Mouse (Mus musculus) heart, embryonic 13.5 days (tissue): ENCODE measurements around the gene Rab2b. TPM values are rescaled to one million over a fixed set of nuclear protein-coding genes. Genes with fewer than 3 reads are reported as not detected.
"Not testable (repeated sequence)": the region's sequence is repeated elsewhere in the genome, so short reads cannot be mapped to it uniquely, and the experiment has no call there.

Source experiments
- ATAC-seq: fragments of 200-750 bp; cut with Nextera tagmentation; 2 replicates; pipeline ENCODE4 v1.8.0; 2017; ENCODE audit warnings: moderate TSS enrichment; ENCODE audit not compliant: insufficient number of reproducible peaks, low FRiP score, low TSS enrichment; ENCODE audit errors: extremely low read depth
- H3K27ac ChIP-seq: fragments of 300-500 bp; sonication (generic); replicated peaks from 2 replicates; pipeline ENCODE4 v1.5.1; 2015; ENCODE audit warnings: moderate library complexity, mild to moderate bottlenecking, inconsistent platforms
- H3K27me3 ChIP-seq: fragments of 300-500 bp; sonication (generic); replicated peaks from 2 replicates; pipeline ENCODE4 v1.6.1; 2015; ENCODE audit warnings: mild to moderate bottlenecking, inconsistent platforms
- H3K36me3 ChIP-seq: fragments of 300-500 bp; sonication (generic); 2 replicates; pipeline ENCODE4 v1.6.1; 2015; ENCODE audit warnings: mild to moderate bottlenecking, inconsistent platforms
- H3K4me1 ChIP-seq: fragments of 300-500 bp; sonication (generic); 2 replicates; pipeline ENCODE4 v1.6.1; 2015; ENCODE audit warnings: inconsistent platforms
- H3K4me2 ChIP-seq: fragments of 300-500 bp; sonication (generic); 2 replicates; pipeline ENCODE4 v1.6.1; 2015; ENCODE audit warnings: inconsistent platforms, mild to moderate bottlenecking, moderate library complexity
- H3K4me3 ChIP-seq: fragments of 300-500 bp; sonication (generic); 2 replicates; pipeline ENCODE4 v1.5.1; 2015; ENCODE audit warnings: moderate library complexity, mild to moderate bottlenecking, inconsistent platforms
- H3K9ac ChIP-seq: fragments of 300-500 bp; sonication (generic); 2 replicates; pipeline ENCODE4 v1.6.1; 2015; ENCODE audit warnings: inconsistent platforms, mild to moderate bottlenecking, moderate library complexity
- H3K9me3 ChIP-seq: fragments of 300-500 bp; sonication (generic); 2 replicates; pipeline ENCODE4 v1.6.1; 2016; ENCODE audit warnings: inconsistent platforms
- WGBS: fragments of 180-500 bp; shearing (Covaris S2); methylation state at CpG from one replicate; pipeline ENCODE4 v1.1.7; 2015; ENCODE audit warnings: mixed read lengths; 5-methylcytosine and 5-hydroxymethylcytosine counted together
- polyA plus RNA-seq: library from polyadenylated mRNA; unstranded; fragments of >200 nt; fragmentation: Nextera tagmentation; extraction: Ambion mirVana; gene quantifications from 2 replicates; pipeline ENCODE4 v1.2.1, GENCODE M21; 2015

Rab2b gene
- polyA plus RNA-seq, 1 experiment from 2014 or later, result 16.7 TPM

DNA sequence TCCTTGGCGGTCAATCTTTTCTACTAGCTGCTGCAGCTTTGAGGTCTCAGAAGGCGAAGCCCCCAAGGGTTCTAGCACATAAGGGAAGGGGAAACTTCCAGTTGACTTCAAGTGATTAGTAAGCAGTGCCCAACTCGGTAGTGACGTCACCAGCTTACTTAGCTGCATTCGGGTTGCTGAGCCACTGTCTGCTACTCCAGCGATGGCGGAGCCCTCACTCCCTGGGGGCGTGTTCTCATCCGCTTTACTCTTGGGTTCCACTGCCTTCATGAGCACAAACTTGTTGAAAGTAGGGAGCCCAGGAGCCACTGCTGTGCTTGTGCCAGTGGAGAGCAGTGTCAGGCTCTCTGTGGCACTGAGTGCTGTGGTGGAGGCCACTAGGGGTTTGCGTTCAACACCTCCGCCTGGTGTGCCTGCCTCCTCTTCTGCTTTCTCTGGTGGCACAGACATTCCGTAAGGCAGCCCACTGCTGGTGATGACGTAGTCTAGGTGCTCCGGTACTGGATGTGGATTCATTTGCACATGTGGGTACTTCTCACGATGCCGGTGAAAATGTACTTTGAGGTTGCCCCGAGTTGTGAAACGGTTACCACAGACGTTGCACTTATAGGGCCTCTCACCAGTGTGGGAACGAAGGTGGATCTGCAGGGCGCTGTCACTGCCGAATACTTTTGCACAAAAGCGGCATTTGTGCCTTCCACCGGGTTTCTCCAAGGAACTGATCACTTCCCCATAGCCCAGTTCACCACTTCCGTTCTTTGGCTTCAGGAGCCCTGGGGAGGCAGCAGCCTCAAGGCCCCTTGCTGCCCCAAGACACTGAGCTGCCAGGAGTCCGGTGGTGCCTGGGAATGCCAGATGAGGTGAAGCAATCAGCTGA lies 34.8 kb upstream of the Rab2b start:
- WGBS, result 80% methylated on average over 26 of the region's 26 CpGs
- no peak overlapping the region for H3K9ac ChIP-seq
- H3K27ac ChIP-seq, result no peak overlapping the region
- H3K4me2 ChIP-seq, result peak overlapping the region; percentile 86
- H3K36me3 ChIP-seq, result peaks cover 57% of the 10 kb centered on the region
- H3K27me3 ChIP-seq, result no peaks in the 10 kb centered on the region
- H3K4me1 ChIP-seq, result peaks cover 39% of the 10 kb centered on the region
- ATAC-seq, result no peak
- H3K9me3 ChIP-seq, result no peaks in the 10 kb centered on the region
- H3K4me3 ChIP-seq, result no peak overlapping the region

DNA sequence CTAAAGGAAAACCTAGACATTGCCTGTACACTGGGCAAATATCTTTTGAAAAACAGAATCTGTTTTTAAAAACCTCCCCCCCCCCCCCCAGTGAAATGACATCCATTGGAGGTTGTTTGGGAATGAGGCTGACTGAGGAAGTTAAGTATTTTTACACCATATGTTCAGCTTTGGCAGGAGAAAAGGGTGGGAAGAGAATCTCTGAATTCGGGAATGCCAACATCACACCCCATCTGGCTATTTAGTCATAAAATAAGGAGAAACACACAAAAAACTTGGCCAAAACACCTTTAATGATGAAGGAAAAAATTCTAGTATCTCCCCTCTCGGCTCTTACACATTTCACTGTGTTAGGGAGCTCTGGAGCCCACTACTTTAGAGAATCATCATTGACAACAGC lies 31.6 kb upstream of the Rab2b start:
- H3K4me2 ChIP-seq, result no peak overlapping the region
- no peaks in the 10 kb centered on the region for H3K9me3 ChIP-seq
- H3K4me1 ChIP-seq, result peaks cover 31% of the 10 kb centered on the region
- no peak overlapping the region for H3K27ac ChIP-seq
- no peak overlapping the region for H3K4me3 ChIP-seq
- ATAC-seq, result no peak
- no peak overlapping the region for H3K9ac ChIP-seq
- H3K27me3 ChIP-seq, result no peaks in the 10 kb centered on the region
- peaks cover 65% of the 10 kb centered on the region for H3K36me3 ChIP-seq
- WGBS, result 83% methylated on average over 2 of the region's 2 CpGs

DNA sequence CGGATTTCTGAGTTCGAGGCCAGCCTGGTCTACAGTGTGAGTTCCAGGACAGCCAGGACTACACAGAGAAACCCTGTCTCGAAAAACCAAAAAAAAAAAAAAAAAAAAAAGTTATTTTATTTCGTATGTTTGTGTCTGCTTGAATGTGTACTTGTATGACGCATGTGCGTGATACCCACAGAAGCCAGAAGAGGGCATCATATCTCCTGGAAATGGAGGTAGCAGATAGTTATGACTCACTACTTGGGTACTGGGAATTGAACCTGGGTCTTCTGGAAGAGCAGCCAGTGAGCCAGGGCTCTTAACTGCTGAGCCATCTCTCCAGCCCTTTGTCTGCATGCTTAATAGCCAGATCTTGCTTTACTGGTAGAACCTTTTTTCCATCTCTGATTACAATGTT lies 31.0 kb upstream of the Rab2b start:
- not testable (repeated sequence) for H3K27ac ChIP-seq, H3K9ac ChIP-seq, ATAC-seq, H3K4me2 ChIP-seq, H3K4me3 ChIP-seq, H3K27me3 ChIP-seq, H3K9me3 ChIP-seq
- WGBS, result 83% methylated on average over 6 of the region's 6 CpGs
- Histone ChIP-seq H3K4me1 (peaks cover 30% of the 10 kb centered on the region), H3K36me3 (peaks cover 65% of the 10 kb centered on the region)

DNA sequence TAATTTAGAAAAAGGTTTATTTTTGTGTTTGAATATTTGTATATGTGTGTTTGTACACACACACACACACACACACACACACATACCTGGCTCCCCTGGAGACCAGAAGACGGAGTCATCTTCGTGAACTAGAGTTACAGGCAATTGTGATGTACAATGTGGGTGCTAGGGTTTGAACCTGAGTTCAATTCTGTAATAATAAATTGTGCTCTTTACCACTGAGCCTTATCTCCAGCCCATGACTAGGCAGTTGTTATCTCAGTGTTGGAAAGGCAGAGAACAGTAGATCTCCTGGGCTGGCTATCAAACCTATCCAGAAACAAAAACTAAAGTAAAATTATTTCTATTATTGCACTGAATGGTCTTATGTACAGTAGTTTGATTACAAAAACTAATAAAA lies 26.8 kb upstream of the Rab2b start:
- Histone ChIP-seq H3K4me2 (no peak overlapping the region), H3K4me3 (no peak overlapping the region), H3K9me3 (no peaks in the 10 kb centered on the region), H3K9ac (no peak overlapping the region), H3K4me1 (peaks cover 9% of the 10 kb centered on the region), H3K36me3 (peaks cover 27% of the 10 kb centered on the region), H3K27ac (no peak overlapping the region), H3K27me3 (no peaks in the 10 kb centered on the region)
- ATAC-seq, result no peak
- 95% methylated on average over 2 of the region's 2 CpGs for WGBS

DNA sequence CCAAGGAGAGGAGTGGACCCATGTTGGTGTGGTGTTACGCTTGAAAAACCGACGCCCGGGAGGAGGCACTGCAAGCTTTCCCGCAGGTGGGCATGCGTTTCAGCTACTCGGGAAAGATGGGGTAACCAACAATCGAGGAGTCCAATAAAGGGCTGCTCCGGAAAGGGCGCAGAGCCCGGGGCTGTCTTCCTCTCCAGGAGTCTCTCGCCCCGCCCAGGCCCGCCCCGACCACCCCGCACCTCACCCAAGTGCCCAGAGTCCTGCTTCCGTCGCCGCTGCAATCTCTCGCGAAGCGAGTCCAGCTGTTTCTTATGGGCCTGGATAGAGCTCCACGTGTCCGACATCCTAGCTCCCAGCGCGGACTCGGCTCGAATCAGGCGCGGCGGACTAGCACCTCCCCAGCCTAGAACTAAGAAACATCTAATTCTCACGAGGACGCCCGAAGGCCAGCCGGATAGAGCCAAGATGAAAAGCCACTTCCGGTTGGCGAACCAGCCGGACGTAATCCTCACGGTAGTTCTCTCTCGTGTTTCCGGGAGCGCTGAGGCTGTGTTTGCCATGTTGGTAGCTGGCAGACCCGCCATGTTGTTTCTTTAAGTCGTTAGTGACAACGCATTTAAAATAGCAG lies 25.4 kb upstream of the Rab2b start, which contains the start of gene Mettl3:
Gene Mettl3 (minus strand): TSS at position 485 of the 628 bp plus-strand sequence.
- Histone ChIP-seq H3K4me1 (peaks cover 9% of the 10 kb centered on the region), H3K9me3 (no peaks in the 10 kb centered on the region), H3K4me2 (peak within 1 kb of the TSS; percentile 69), H3K27me3 (no peaks in the 10 kb centered on the region), H3K4me3 (peak within 1 kb of the TSS; percentile 71), H3K9ac (peak within 1 kb of the TSS; percentile 87), H3K36me3 (peaks cover 21% of the 10 kb centered on the region), H3K27ac (peak within 1 kb of the TSS; percentile 93)
- WGBS, result under 1% methylated on average over 46 of the region's 46 CpGs
- ATAC-seq, result peak; percentile 85

DNA sequence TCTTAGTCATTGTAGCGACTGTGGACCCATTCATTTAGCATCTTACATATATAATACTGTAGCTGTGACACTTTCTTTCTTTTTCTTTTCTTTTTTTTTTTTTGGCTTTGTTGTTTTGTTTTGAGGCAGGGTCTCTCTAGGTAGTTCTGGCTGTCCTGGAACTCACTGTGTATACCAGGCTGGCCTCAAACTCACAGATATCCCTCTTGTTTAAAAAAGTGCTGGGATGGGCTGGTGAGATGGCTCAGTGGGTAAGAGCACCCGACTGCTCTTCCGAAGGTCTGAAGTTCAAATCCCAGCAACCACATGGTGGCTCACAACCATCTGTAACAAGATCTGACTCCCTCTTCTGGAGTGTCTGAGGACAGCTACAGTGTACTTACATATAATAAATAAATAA lies 24.2 kb upstream of the Rab2b start:
- H3K27me3 ChIP-seq, H3K9ac ChIP-seq, ATAC-seq, H3K27ac ChIP-seq, H3K4me3 ChIP-seq, H3K9me3 ChIP-seq, H3K4me1 ChIP-seq: not testable (repeated sequence)
- Histone ChIP-seq H3K4me2 (peak overlapping the region; percentile 69; the same call in 1 of the 2 replicates), H3K36me3 (peaks cover 20% of the 10 kb centered on the region)
- WGBS, result 93% methylated on average over 3 of the region's 3 CpGs

DNA sequence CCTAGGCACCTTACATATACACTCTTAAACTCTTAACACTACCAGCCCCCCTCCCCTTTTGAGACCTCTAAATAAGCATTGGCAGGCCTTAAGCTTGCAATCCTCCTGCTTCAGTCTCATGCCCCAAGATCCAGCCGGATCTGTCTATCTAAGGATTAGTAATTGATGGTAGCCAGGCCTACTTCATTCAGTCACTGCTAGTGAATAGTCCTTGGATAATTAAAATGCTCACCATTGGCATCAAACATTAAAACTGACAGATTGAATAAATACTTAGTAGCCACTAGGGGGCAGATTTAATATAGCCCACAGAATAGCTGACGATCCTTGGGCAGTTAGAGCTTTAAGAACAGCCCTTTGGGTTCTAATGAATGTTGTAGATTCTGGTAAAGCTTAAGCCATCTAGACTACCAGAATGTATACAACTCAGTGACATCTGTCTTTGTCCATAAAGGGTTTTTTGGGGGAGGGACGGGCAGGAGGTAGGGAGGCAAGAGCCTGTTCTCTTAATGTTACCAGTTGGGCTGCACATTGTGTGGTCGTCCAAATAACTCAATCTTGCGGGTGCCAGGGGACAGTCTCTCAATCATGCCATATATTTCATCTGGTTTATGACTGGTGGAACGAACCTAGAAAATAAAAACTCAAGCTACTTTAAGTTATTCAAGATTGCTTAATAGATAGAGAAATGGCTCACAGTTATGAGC lies 16.4 kb upstream of the Rab2b start:
- Histone ChIP-seq H3K9me3 (no peaks in the 10 kb centered on the region), H3K4me3 (no peak overlapping the region), H3K36me3 (peaks cover 93% of the 10 kb centered on the region), H3K4me2 (no peak overlapping the region), H3K9ac (no peak overlapping the region), H3K27ac (no peak overlapping the region), H3K4me1 (no peaks in the 10 kb centered on the region), H3K27me3 (no peaks in the 10 kb centered on the region)
- no peak for ATAC-seq
- 76% methylated on average over 6 of the region's 6 CpGs for WGBS

DNA sequence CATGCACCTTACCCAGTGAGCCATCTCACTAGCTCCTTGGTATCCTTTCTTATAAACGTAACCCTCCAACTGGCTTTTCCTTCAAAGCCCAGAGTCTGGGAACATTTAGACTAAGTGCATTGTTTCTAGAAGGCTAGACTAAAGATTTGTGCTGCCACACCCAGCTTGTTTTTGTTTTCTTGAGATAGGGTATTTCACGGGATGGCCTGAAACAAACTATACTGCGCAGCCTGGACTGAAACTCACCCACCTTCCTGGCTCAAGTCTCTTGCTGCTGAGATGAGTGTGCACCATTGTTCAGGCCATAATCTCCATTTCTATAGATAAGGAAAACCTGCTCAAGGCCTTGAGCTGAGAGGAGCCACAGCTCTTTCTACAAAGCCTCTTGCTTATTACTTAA lies 4.8 kb upstream of the Rab2b start:
- H3K27ac ChIP-seq, result no peak overlapping the region
- H3K36me3 ChIP-seq, result peaks cover 41% of the 10 kb centered on the region
- H3K9ac ChIP-seq, result no peak overlapping the region
- no peak for ATAC-seq
- no peaks in the 10 kb centered on the region for H3K27me3 ChIP-seq
- peaks cover 22% of the 10 kb centered on the region for H3K4me1 ChIP-seq
- no peak overlapping the region for H3K4me3 ChIP-seq
- 77% methylated on average over 3 of the region's 3 CpGs for WGBS
- H3K9me3 ChIP-seq, result no peaks in the 10 kb centered on the region
- H3K4me2 ChIP-seq, result no peak overlapping the region

DNA sequence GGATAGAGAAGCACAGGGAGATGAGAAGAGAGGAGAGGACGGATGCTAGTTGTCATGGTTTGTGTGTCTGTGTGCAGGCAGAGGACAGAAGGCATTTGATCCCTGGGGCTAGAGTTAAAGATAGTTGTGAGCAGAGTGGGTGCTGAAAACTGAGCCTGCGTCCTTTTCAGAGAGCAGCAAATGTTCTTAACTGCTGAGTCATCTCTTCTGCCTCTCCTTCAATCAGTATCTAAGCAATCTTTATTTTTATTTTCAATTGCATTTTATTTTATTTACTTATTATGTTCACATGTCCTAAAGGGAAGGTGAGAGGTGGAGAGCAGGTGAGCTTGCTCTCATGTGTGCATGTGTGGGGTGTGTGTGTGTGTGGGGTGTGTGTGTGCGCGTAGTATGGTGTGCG lies 4.3 kb upstream of the Rab2b start:
- H3K9me3 ChIP-seq, result no peaks in the 10 kb centered on the region
- no peaks in the 10 kb centered on the region for H3K27me3 ChIP-seq
- H3K4me2 ChIP-seq, result no peak overlapping the region
- WGBS, result 91% methylated on average over 5 of the region's 5 CpGs
- no peak overlapping the region for H3K4me3 ChIP-seq
- peaks cover 22% of the 10 kb centered on the region for H3K4me1 ChIP-seq
- no peak overlapping the region for H3K9ac ChIP-seq
- H3K36me3 ChIP-seq, result peaks cover 36% of the 10 kb centered on the region
- H3K27ac ChIP-seq, result no peak overlapping the region
- no peak for ATAC-seq

DNA sequence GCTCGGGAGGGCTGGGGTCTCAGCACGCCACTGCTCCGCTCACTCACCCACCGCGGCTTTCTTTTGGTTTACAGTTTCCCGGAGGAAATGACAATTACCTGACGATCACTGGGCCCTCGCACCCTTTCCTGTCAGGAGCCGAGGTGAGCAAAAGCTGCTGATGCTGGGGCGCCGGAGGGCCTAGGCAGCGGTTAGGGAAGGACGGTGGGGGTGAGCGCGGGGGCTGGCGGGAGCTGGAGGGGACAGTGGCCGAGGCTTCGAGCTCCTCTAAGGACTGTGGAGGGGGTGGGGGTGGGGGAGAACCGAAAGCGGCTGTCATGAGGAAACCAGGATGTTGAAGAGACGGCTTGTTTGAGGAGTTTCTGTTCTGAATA lies 389 bp upstream of the Rab2b start:
- ATAC-seq, result no peak
- Histone ChIP-seq H3K27ac (peak overlapping the region; percentile 89), H3K4me1 (peaks cover 27% of the 10 kb centered on the region), H3K9ac (peak overlapping the region; percentile 94), H3K27me3 (no peaks in the 10 kb centered on the region), H3K4me2 (peak overlapping the region; percentile 82), H3K4me3 (peak overlapping the region; percentile 86), H3K36me3 (peaks cover 15% of the 10 kb centered on the region), H3K9me3 (no peaks in the 10 kb centered on the region)
- 0% methylated on average over 21 of the region's 21 CpGs for WGBS

DNA sequence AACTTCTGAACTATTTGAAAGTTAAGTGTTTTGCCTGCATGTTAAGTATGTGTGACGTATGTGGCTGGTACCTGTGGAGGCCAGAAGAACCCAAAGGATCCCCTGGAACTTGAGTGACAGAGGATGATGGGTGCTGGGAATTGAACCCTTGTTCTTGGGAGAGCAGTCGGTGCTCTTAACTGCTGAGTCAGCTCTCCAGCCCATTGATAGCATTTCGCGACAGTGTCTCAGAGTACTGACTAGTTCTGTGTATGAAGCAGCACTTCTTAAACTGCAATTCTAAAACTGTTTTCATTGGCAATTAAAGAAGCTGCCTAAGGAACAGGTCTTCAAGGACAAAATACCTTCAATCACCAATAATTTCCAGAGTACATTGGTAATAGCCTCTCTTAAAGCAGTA lies 2.1 kb downstream of the Rab2b start:
- no peaks in the 10 kb centered on the region for H3K27me3 ChIP-seq
- H3K4me2 ChIP-seq, result no peak overlapping the region
- peaks cover 34% of the 10 kb centered on the region for H3K36me3 ChIP-seq
- no peaks in the 10 kb centered on the region for H3K9me3 ChIP-seq
- H3K27ac ChIP-seq, result no peak overlapping the region
- no peak overlapping the region for H3K9ac ChIP-seq
- H3K4me1 ChIP-seq, result peaks cover 16% of the 10 kb centered on the region
- no peak overlapping the region for H3K4me3 ChIP-seq
- no peak for ATAC-seq
- WGBS, result 85% methylated on average over 4 of the region's 4 CpGs
